Mouse (Mus musculus) neural tube, embryonic 14.5 days (tissue): ENCODE results near the gene Ubb. TPM values are rescaled to one million over a fixed set of nuclear protein-coding genes. Genes with fewer than 3 reads are reported as not detected.

Experiments
- ATAC-seq: fragments of 200-750 bp; cut with Nextera tagmentation; 2 replicates; pipeline ENCODE4 v1.8.0; 2017; ENCODE audit warnings: low read depth, mild to moderate bottlenecking, moderate TSS enrichment, moderate library complexity
- H3K27ac ChIP-seq: fragments of 300-500 bp; sonication (generic); 2 replicates; pipeline ENCODE4 v1.5.1; 2014; ENCODE audit warnings: low read depth, mild to moderate bottlenecking, control low read depth, low read length, moderate library complexity, mixed read lengths
- H3K27me3 ChIP-seq: fragments of 300-500 bp; sonication (generic); 2 replicates; pipeline ENCODE4 v1.6.1; 2014; ENCODE audit warnings: low read length; ENCODE audit not compliant: control insufficient read depth, insufficient read depth
- H3K36me3 ChIP-seq: fragments of 300-500 bp; sonication (generic); 2 replicates; pipeline ENCODE4 v1.6.1; 2014; ENCODE audit warnings: low read length, mixed read lengths; ENCODE audit not compliant: control insufficient read depth, insufficient read depth
- H3K4me1 ChIP-seq: fragments of 300-500 bp; sonication (generic); 2 replicates; pipeline ENCODE4 v1.6.1; 2014; ENCODE audit warnings: low read length; ENCODE audit not compliant: control insufficient read depth, insufficient read depth
- H3K4me2 ChIP-seq: fragments of 300-500 bp; sonication (generic); 2 replicates; pipeline ENCODE4 v1.6.1; 2014; ENCODE audit warnings: mild to moderate bottlenecking, low read depth, low read length, control low read depth
- H3K4me3 ChIP-seq: fragments of 300-500 bp; sonication (generic); 2 replicates; pipeline ENCODE4 v1.5.1; 2014; ENCODE audit warnings: low read depth, low read length, control low read depth, mixed read lengths
- H3K9ac ChIP-seq: fragments of 300-500 bp; sonication (generic); replicated peaks from 2 replicates; pipeline ENCODE4 v1.6.1; 2014; ENCODE audit warnings: low read depth, mild to moderate bottlenecking, control low read depth, low read length, mixed read lengths
- H3K9me3 ChIP-seq: fragments of 300-500 bp; sonication (generic); 2 replicates; pipeline ENCODE4 v1.6.1; 2016; ENCODE audit warnings: low read length; ENCODE audit not compliant: control insufficient read depth
- WGBS: fragments of 180-500 bp; shearing (Covaris S2); extraction: QIAGEN DNeasy Blood & Tissue Kit; methylation state at CpG from one replicate; pipeline ENCODE4 v1.1.7; 2014; 5-methylcytosine and 5-hydroxymethylcytosine counted together
- polyA plus RNA-seq: library from polyadenylated mRNA; unstranded; fragments of >200 nt; fragmentation: Nextera tagmentation; extraction: Ambion mirVana; gene quantifications from 2 replicates; pipeline ENCODE4 v1.2.1, GENCODE M21; 2014

The Ubb gene
- polyA plus RNA-seq, 1 experiment from 2014 or later = 4,516 TPM

- H3K27me3 ChIP-seq = no peaks in the 10 kb centered on the region
These were observed 5.0 kb downstream of the Ubb start for GRCm38 (mm10) chr11:62555896-62556412.

GRCm38 (mm10) chr11:62557205-62557604 is 6.2 kb downstream of the Ubb start:
- H3K9ac ChIP-seq = no peak overlapping the region
- no peak overlapping the region for H3K4me3 ChIP-seq
- H3K36me3 ChIP-seq = peaks cover 10% of the 10 kb centered on the region
- WGBS = 73% methylated on average over 5 of the region's 5 CpGs
- no peaks in the 10 kb centered on the region for H3K27me3 ChIP-seq
- H3K4me2 ChIP-seq = no peak overlapping the region
- ATAC-seq = no peak
- H3K4me1 ChIP-seq = peaks cover 22% of the 10 kb centered on the region
- no peak overlapping the region for H3K27ac ChIP-seq
- H3K9me3 ChIP-seq = no peaks in the 10 kb centered on the region

More at GRCm38 (mm10) chr11:62555896-62556412, 5.0 kb downstream of the Ubb start:
- H3K4me1 ChIP-seq = peaks cover 22% of the 10 kb centered on the region
- peaks cover 10% of the 10 kb centered on the region for H3K36me3 ChIP-seq
- H3K9ac ChIP-seq = no peak overlapping the region
- no peak overlapping the region for H3K4me2 ChIP-seq
- ATAC-seq = no peak
- no peak overlapping the region for H3K27ac ChIP-seq
- no peak overlapping the region for H3K4me3 ChIP-seq
- H3K9me3 ChIP-seq = no peaks in the 10 kb centered on the region

- ATAC-seq = no peak
- Histone ChIP-seq H3K9ac (no peak overlapping the region), H3K4me1 (peaks cover 22% of the 10 kb centered on the region), H3K27me3 (no peaks in the 10 kb centered on the region), H3K9me3 (no peaks in the 10 kb centered on the region), H3K4me2 (no peak overlapping the region), H3K36me3 (peaks cover 9% of the 10 kb centered on the region), H3K4me3 (no peak overlapping the region), H3K27ac (no peak overlapping the region)
- WGBS = 87% methylated on average over 2 of the region's 2 CpGs
These were observed 7.2 kb downstream of the Ubb start for GRCm38 (mm10) chr11:62558152-62558551.

- no peak overlapping the region for H3K9ac ChIP-seq
- no peak overlapping the region for H3K4me3 ChIP-seq
- no peaks in the 10 kb centered on the region for H3K27me3 ChIP-seq
- ATAC-seq = no peak
- peaks cover 12% of the 10 kb centered on the region for H3K4me1 ChIP-seq
- no peaks in the 10 kb centered on the region; the same call in 1 of the 2 replicates for H3K36me3 ChIP-seq
- H3K9me3 ChIP-seq = no peaks in the 10 kb centered on the region
- H3K27ac ChIP-seq = no peak overlapping the region
- H3K4me2 ChIP-seq = no peak overlapping the region
- 76% methylated on average over 6 of the region's 6 CpGs for WGBS
These were observed 8.1 kb downstream of the Ubb start for GRCm38 (mm10) chr11:62558961-62559646.

- no peak for ATAC-seq
- Histone ChIP-seq H3K27me3 (no peaks in the 10 kb centered on the region), H3K27ac (no peak overlapping the region), H3K36me3 (no peaks in the 10 kb centered on the region), H3K4me3 (peak overlapping the region; percentile 22; the same call in 1 of the 2 replicates), H3K9me3 (no peaks in the 10 kb centered on the region), H3K4me1 (no peaks in the 10 kb centered on the region; the same call in 1 of the 2 replicates), H3K9ac (no peak overlapping the region), H3K4me2 (peak overlapping the region; percentile 44)
- 31% methylated on average over 43 of the region's 43 CpGs for WGBS
These were observed 9.6 kb downstream of the Ubb start for GRCm38 (mm10) chr11:62560463-62561016.

GRCm38 (mm10) chr11:62563590-62563989 is 12.6 kb downstream of the Ubb start:
- no peaks in the 10 kb centered on the region for H3K27me3 ChIP-seq
- no peak for ATAC-seq
- H3K4me3 ChIP-seq = no peak overlapping the region
- WGBS = 92% methylated on average over 2 of the region's 2 CpGs
- H3K9ac ChIP-seq = no peak overlapping the region
- no peaks in the 10 kb centered on the region for H3K36me3 ChIP-seq
- no peak overlapping the region for H3K27ac ChIP-seq
- no peaks in the 10 kb centered on the region for H3K4me1 ChIP-seq
- no peak overlapping the region for H3K4me2 ChIP-seq
- no peaks in the 10 kb centered on the region for H3K9me3 ChIP-seq

GRCm38 (mm10) chr11:62565747-62566146 is 14.8 kb downstream of the Ubb start:
- Histone ChIP-seq H3K4me1 (no peaks in the 10 kb centered on the region), H3K27me3 (no peaks in the 10 kb centered on the region), H3K4me3 (no peak overlapping the region), H3K4me2 (no peak overlapping the region), H3K27ac (no peak overlapping the region), H3K9me3 (no peaks in the 10 kb centered on the region), H3K9ac (no peak overlapping the region), H3K36me3 (no peaks in the 10 kb centered on the region)
- no peak for ATAC-seq
- WGBS = 78% methylated on average over 7 of the region's 7 CpGs

GRCm38 (mm10) chr11:62566211-62566610 is 15.2 kb downstream of the Ubb start:
- H3K4me3 ChIP-seq = no peak overlapping the region
- no peak overlapping the region for H3K9ac ChIP-seq
- no peaks in the 10 kb centered on the region for H3K9me3 ChIP-seq
- no peaks in the 10 kb centered on the region for H3K4me1 ChIP-seq
- ATAC-seq = no peak
- WGBS = 83% methylated on average over 1 of the region's 1 CpGs
- H3K27ac ChIP-seq = no peak overlapping the region
- no peaks in the 10 kb centered on the region for H3K36me3 ChIP-seq
- no peak overlapping the region for H3K4me2 ChIP-seq
- H3K27me3 ChIP-seq = no peaks in the 10 kb centered on the region

GRCm38 (mm10) chr11:62568300-62568699 is 17.3 kb downstream of the Ubb start:
- no peak overlapping the region for H3K4me3 ChIP-seq
- no peaks in the 10 kb centered on the region for H3K27me3 ChIP-seq
- H3K36me3 ChIP-seq = no peaks in the 10 kb centered on the region
- H3K9ac ChIP-seq = no peak overlapping the region
- H3K4me2 ChIP-seq = no peak overlapping the region
- 67% methylated on average over 3 of the region's 3 CpGs for WGBS
- H3K9me3 ChIP-seq = no peaks in the 10 kb centered on the region
- no peak for ATAC-seq
- no peaks in the 10 kb centered on the region for H3K4me1 ChIP-seq
- no peak overlapping the region for H3K27ac ChIP-seq
